Mouse (Mus musculus) small intestine, adult 2 months (tissue): ENCODE data around the gene Itm2c.

Experiments
- CTCF ChIP-seq: fragments of 200-500 bp; IDR thresholded peaks from 2 replicates; pipeline ENCODE4 v1.5.1; 2012; ENCODE audit warnings: low read depth, mild to moderate bottlenecking, control low read depth, inconsistent platforms, low read length, moderate library complexity, mixed read lengths; ENCODE audit not compliant: insufficient replicate concordance, insufficient read length; ENCODE audit errors: extremely low read depth
- POLR2A ChIP-seq: fragments of 200-500 bp; IDR thresholded peaks from 2 replicates; pipeline ENCODE4 v1.6.1; 2012; ENCODE audit warnings: low read depth, mild to moderate bottlenecking, control low read depth, inconsistent platforms, low read length, moderate library complexity

GRCm38 (mm10) chr1:85908754-85909590 lies 14.9 kb downstream of the Itm2c start:
- TF ChIP-seq CTCF (no peak), POLR2A (no peak)
